Mouse (Mus musculus) small intestine, adult 10 weeks (tissue): ENCODE results near the gene Dnaaf1. TPM values are rescaled to one million over a fixed set of nuclear protein-coding genes. Genes with fewer than 3 reads are reported as not detected.

Experiments
- polyA plus RNA-seq: library from polyadenylated mRNA; stranded (reverse); fragments of 350-450 nt; fragmentation: Illumina TruSeq; extraction: RNeasy Lipid Tissue Mini Kit (QIAGEN cat#74804); gene quantifications from one replicate; pipeline ENCODE4 v1.2.3, GENCODE M21; 2014; ENCODE audit warnings: low replicate concordance

Dnaaf1 gene
- polyA plus RNA-seq = 0.41 TPM

DNA sequence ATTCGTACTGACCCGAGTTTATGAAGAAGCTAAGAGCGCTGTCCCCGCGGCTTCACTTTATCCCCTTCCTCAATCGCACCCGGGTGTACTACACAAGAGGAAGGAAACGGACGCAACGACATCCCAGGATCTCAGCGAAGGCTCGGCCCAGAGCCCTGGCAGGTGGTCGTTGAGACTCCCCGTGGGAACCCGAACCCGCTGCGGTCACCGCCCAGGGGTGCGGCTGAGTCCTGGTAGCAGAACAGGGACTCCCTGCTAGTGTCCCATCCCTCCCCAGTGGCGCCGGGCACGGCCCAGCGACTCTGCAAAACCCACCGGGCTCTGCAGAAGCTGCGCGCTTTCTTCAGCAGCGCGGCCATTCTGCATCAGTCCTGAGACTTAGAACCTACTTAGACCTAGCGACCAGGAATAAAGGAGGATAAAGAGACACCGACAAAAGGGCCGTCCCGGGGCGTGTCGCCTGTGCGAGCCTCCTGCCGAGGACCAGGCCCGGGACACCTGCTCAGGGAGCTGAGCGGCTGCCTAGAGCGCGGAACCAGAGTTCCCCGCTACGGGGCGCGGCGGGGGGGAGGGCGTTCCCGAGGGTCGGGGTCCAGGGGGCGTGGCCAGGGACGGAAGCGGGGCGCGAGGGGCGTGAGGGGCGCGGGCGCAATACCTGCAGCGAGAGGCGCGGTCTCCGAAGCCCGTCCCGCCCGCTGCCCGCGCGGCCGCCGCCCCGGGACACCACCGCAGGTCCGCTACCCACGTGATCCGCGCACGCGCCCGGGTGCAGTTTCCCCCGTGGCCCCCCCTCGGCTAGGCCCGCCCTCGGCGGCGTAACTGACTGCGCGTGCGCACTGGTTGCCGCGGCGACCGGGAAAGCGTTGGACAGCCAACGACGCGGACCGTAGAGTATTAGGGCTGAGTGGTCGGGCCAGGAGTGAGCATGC lies at the start of gene Dnaaf1, which contains the start of gene Hsdl1:
Gene Dnaaf1, plus strand, starts transcription at position 799 of the 929 bp plus-strand sequence.
Gene Hsdl1, minus strand, starts transcription at position 747 of the 929 bp plus-strand sequence.

DNA sequence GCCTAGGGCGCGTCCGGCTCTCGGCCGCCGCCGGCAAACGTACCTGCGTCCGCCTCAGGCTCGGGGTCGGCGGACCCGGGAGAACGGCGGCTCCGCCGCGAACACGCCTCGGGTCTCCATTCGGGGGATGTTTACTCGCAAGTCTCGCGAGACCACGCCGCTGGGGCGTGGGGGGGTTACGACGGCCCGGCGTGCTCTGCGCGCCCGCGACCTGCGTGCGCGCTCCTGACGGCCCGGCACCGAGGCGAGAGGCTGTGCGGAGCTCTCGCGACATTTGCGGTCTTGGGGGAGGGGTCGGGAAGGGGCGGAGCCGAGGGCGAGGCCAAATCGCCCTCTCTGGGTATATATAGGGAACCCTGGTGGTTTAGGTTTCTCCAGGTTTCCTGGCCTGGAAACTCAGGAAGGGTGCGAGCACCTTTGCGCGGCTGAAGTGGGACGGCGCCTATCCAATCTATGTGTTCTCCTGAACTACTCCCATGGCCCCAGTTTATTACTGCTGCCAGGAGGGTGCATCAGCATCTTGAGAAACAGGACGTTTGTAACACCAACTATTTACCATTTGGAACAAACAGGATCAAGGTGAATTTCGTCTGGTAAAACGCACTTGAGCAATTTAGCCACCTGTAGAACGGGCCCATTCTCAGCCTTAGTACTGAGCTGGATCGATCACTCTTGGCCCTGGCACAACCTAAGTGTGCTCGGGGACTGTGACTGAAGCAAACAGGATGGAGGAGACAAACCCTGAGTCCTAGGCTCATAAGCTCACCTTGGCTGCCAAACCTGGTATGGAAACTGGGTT lies 16.2 kb upstream of the Dnaaf1 start, which contains the start of gene Mbtps1:
Gene Mbtps1, minus strand, starts transcription at position 133 of the 799 bp plus-strand sequence.

GRCm38 (mm10) chr8:119604996-119605395 lies 30.0 kb downstream of the Dnaaf1 start, which contains the start of gene Taf1c:
Gene Taf1c (minus strand): TSS chr8:119605222.

GRCm38 (mm10) chr8:119612471-119612870 lies 37.4 kb downstream of the Dnaaf1 start, which contains the start of gene Adad2:
Gene Adad2 (plus strand): TSS chr8:119612747.

GRCm38 (mm10) chr8:119635378-119635777 lies 60.3 kb downstream of the Dnaaf1 start, which contains the start of gene Kcng4:
Gene Kcng4 (minus strand): TSS chr8:119635680.

Other genes with a start within 250 kb of the Dnaaf1 start
- gene Hsbp1, start 230.7 kb upstream of the Dnaaf1 start, polyA plus RNA-seq = 166 TPM
- gene Mlycd, start 180.4 kb upstream of the Dnaaf1 start, polyA plus RNA-seq = 0.26 TPM
- gene Osgin1, start 141.1 kb upstream of the Dnaaf1 start, polyA plus RNA-seq = 0.33 TPM
- not detected for gene Necab2, start 128.5 kb upstream of the Dnaaf1 start, polyA plus RNA-seq
- gene Slc38a8, start 73.5 kb upstream of the Dnaaf1 start, polyA plus RNA-seq = 0.30 TPM
- 27.7 TPM for gene Mbtps1, start 16.5 kb upstream of the Dnaaf1 start, polyA plus RNA-seq
- gene Hsdl1, start 52 bp upstream of the Dnaaf1 start, polyA plus RNA-seq = 11.4 TPM
- not detected for gene Taf1c, start 30.0 kb downstream of the Dnaaf1 start, polyA plus RNA-seq
- not detected for gene Adad2, start 37.5 kb downstream of the Dnaaf1 start, polyA plus RNA-seq
- gene Kcng4, start 60.4 kb downstream of the Dnaaf1 start, polyA plus RNA-seq = not detected
- gene Wfdc1, start 91.1 kb downstream of the Dnaaf1 start, polyA plus RNA-seq = 2.6 TPM
- not detected for gene Atp2c2, start 124.8 kb downstream of the Dnaaf1 start, polyA plus RNA-seq
- gene Tldc1, start 203.2 kb downstream of the Dnaaf1 start, polyA plus RNA-seq = 0.97 TPM